Mouse (Mus musculus): Measurements from ENCODE around the gene Mta2.

Gene Mta2

GRCm38 (mm10) chr19:8994813-8995607 is 53.3 kb downstream of the Mta2 start:
- H3K27me3 ChIP-seq (ENCODE audit: insufficient read depth, low read length): no peaks in the 10 kb centered on the region
- H3K36me3 ChIP-seq (ENCODE audit: insufficient read depth, low read length): peaks cover 7% of the 10 kb centered on the region
- peaks cover 95% of the 10 kb centered on the region for H3K4me1 ChIP-seq (replicated peaks; ENCODE audit: low read depth, low read length)
- TF ChIP-seq NANOG (IDR thresholded peaks at IDR 0.05; ENCODE audit: borderline replicate concordance, low read length): no peak
- TF ChIP-seq CTCF (conservative IDR thresholded peaks at IDR 0.05; ENCODE audit: low read length): no peak
- TF ChIP-seq POU5F1 (IDR thresholded peaks at IDR 0.05; ENCODE audit: borderline replicate concordance, low read length): no peak
- no peaks in the 10 kb centered on the region for H3K9me3 ChIP-seq (ENCODE audit: low read length)
- no peak overlapping the region for H3K4me3 ChIP-seq (replicated peaks; ENCODE audit: low read length)

- Histone ChIP-seq H3K4me1 (replicated peaks; ENCODE audit: low read depth, low read length) (peaks cover 84% of the 10 kb centered on the region), H3K4me3 (replicated peaks; ENCODE audit: low read length) (no peak overlapping the region), H3K9me3 (ENCODE audit: low read length) (no peaks in the 10 kb centered on the region), H3K27me3 (ENCODE audit: insufficient read depth, low read length) (no peaks in the 10 kb centered on the region), H3K36me3 (ENCODE audit: insufficient read depth, low read length) (peaks cover 23% of the 10 kb centered on the region)
- TF ChIP-seq CTCF (conservative IDR thresholded peaks at IDR 0.05; ENCODE audit: low read length) (no peak), POU5F1 (IDR thresholded peaks at IDR 0.05; ENCODE audit: borderline replicate concordance, low read length) (no peak), NANOG (IDR thresholded peaks at IDR 0.05; ENCODE audit: borderline replicate concordance, low read length) (no peak)
These were observed 54.9 kb downstream of the Mta2 start for GRCm38 (mm10) chr19:8996601-8997000.

- Histone ChIP-seq H3K4me3 (replicated peaks; ENCODE audit: low read length) (peak overlapping the region; percentile 11; the same call in 1 of the 2 replicates), H3K4me1 (replicated peaks; ENCODE audit: low read depth, low read length) (peaks cover 74% of the 10 kb centered on the region), H3K27me3 (ENCODE audit: insufficient read depth, low read length) (no peaks in the 10 kb centered on the region), H3K9me3 (ENCODE audit: low read length) (no peaks in the 10 kb centered on the region), H3K36me3 (ENCODE audit: insufficient read depth, low read length) (peaks cover 32% of the 10 kb centered on the region)
- no peak for TF ChIP-seq POU5F1 (IDR thresholded peaks at IDR 0.05; ENCODE audit: borderline replicate concordance, low read length)
- TF ChIP-seq NANOG (IDR thresholded peaks at IDR 0.05; ENCODE audit: borderline replicate concordance, low read length): no peak
- no peak for TF ChIP-seq CTCF (conservative IDR thresholded peaks at IDR 0.05; ENCODE audit: low read length)
These were observed 55.9 kb downstream of the Mta2 start for GRCm38 (mm10) chr19:8997546-8997945.

- TF ChIP-seq NANOG (IDR thresholded peaks at IDR 0.05; ENCODE audit: borderline replicate concordance, low read length) (no peak), CTCF (conservative IDR thresholded peaks at IDR 0.05; ENCODE audit: low read length) (no peak), POU5F1 (IDR thresholded peaks at IDR 0.05; ENCODE audit: borderline replicate concordance, low read length) (no peak)
- Histone ChIP-seq H3K27me3 (ENCODE audit: insufficient read depth, low read length) (no peaks in the 10 kb centered on the region), H3K4me3 (replicated peaks; ENCODE audit: low read length) (peak overlapping the region; percentile 11), H3K9me3 (ENCODE audit: low read length) (no peaks in the 10 kb centered on the region), H3K4me1 (replicated peaks; ENCODE audit: low read depth, low read length) (peaks cover 64% of the 10 kb centered on the region), H3K36me3 (ENCODE audit: insufficient read depth, low read length) (peaks cover 42% of the 10 kb centered on the region)
These were observed 56.9 kb downstream of the Mta2 start for GRCm38 (mm10) chr19:8998546-8998945.

GRCm38 (mm10) chr19:8999223-8999622 is 57.5 kb downstream of the Mta2 start:
- H3K9me3 ChIP-seq (ENCODE audit: low read length): no peaks in the 10 kb centered on the region
- no peak for TF ChIP-seq POU5F1 (IDR thresholded peaks at IDR 0.05; ENCODE audit: borderline replicate concordance, low read length)
- no peak for TF ChIP-seq CTCF (conservative IDR thresholded peaks at IDR 0.05; ENCODE audit: low read length)
- no peak for TF ChIP-seq NANOG (IDR thresholded peaks at IDR 0.05; ENCODE audit: borderline replicate concordance, low read length)
- H3K4me3 ChIP-seq (replicated peaks; ENCODE audit: low read length): peak overlapping the region; percentile 11; the same call in 1 of the 2 replicates
- no peaks in the 10 kb centered on the region for H3K27me3 ChIP-seq (ENCODE audit: insufficient read depth, low read length)
- H3K36me3 ChIP-seq (ENCODE audit: insufficient read depth, low read length): peaks cover 49% of the 10 kb centered on the region
- H3K4me1 ChIP-seq (replicated peaks; ENCODE audit: low read depth, low read length): peaks cover 59% of the 10 kb centered on the region

Measured in E14TG2a.4 (cell line).